Mouse (Mus musculus): ENCODE measurements around the gene Tnrc6a. TPM values are rescaled to one million over a fixed set of nuclear protein-coding genes. Genes with fewer than 3 reads are reported as not detected.

Tnrc6a gene
- 44.3 and 70.9 TPM in 2 replicates for total RNA-seq (2023)

DNA sequence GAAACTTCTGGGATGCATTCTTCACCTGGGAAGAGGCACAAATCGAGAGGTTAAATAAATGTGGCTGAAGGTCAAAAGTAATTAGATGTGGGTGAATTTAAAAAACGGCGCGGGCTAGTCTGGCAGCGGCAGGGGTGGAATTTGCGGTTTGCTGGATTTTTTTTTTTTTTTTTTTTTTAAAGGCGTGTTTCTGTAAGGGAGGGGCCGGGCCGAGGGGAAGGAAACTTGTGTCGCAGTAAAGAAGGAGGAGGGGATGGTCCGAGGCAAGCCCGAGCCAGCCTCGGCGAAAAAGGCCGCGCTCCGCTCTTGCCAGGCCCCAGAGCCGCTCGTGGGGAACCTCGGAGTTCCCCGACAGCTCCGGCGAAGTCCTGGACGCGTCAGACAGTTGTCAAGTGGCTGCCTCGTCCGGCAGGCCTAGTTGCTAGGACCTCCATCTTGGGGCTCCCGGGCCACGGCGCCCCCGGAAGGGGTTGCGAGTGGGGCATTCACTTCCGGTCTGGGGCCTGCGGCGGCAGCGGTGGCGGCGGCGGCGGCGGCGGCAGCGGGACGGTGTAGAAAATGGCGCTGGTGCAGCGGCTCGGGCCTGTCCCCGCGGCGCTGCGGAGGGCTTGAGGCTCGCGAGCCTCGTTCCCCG lies at the start of gene Tnrc6a:
TSS of gene Tnrc6a (plus strand) at position 221 of the 634 bp plus-strand sequence.

DNA sequence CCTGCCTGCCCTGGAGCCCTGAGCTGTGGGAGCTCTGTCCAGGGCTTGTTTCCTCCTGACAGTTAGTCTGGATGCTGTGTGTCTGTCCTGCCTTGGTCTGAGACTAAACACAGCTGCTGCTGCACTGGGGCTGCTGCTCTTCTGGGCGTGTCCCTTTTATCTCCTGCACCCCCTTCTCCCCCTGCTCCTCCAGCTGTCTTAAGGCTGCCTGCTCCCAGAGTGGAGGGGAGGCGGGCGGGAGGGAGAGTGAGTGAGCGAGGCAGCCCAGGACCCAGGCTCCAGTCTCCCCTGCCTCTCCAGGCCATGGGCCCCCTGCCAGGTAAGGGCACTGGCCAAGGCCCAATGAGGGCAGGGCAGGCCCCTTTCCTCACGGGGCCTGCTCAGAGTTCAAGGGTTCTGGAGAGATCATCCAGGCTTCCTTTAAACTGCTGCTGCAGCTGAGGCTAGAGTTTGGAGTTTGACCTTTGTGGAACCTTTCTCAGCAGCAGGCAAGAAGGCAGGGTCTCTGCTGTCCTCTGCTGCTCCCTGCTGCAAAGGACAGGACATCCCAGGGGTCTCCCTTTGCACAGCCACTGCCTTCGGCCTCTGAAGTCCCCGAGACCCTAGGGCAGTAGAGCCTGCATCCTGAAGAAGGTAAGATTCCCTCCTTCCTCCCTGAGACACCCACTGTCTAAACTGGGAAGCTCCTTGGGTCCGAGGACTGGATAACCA lies 90.8 kb downstream of the Tnrc6a start, which contains the start of gene Slc5a11:
TSS of gene Slc5a11 (plus strand) at position 416 of the 711 bp plus-strand sequence.

Other genes starting within 250 kb of the Tnrc6a start
- 40.7 and 48.6 TPM in 2 replicates for gene Rbbp6, start 158.2 kb upstream of the Tnrc6a start, total RNA-seq (2023)
- 1.8 and 2.3 TPM in 2 replicates for gene Slc5a11, start 90.9 kb downstream of the Tnrc6a start, total RNA-seq (2023)
- 12.5 and 12.7 TPM in 2 replicates for gene Lcmt1, start 245.9 kb downstream of the Tnrc6a start, total RNA-seq (2023)
- gene Arhgap17, start 246.0 kb downstream of the Tnrc6a start, total RNA-seq (2023) = 94.0 and 103 TPM in 2 replicates

Data from neutrophil, adult 65 days (primary cell).